Comparison of ENCODE assay signal across 21 mouse cellular contexts in the genomic region with DNA sequence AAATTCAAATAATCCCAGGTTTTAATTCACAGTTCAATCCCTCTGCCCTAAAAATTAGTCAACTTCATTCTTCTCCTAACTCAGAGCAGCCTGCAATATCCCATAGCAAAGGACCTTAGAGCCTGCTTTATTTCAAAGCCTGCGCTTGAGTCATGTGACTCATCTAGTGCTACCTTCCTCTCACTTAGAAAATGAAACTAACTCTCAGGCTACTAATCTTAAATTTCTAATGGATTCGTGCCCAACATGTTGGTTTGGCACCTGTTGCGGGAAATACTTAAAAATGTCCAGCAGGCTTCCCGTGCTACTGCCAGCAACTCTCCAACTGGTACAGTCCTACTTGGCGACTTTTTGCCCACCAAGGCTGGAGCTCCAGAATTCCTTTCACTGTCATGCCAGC.
DNase-seq lines count a peak whose midpoint lies in the region; ATAC-seq and TF ChIP-seq lines count a peak whose summit lies in the region.
"Had no signal": no experiment of that assay in that cellular context is flagged by ENCODE, and none has a peak within 500 bp of the region (broad histone marks: within the 10 kb centered on the region; RNA-seq: fewer than 3 reads in every experiment).

No protein-coding gene starts in this region.

- peak; percentile 73 for ATAC-seq in CD4-positive, CD25-positive, alpha-beta regulatory T cell, adult 4 months
- ATAC-seq: forebrain, embryonic 15.5 days; intestine, embryonic 15.5 days; liver, postnatal 0 days had no signal

- TF ChIP-seq CTCF in spleen, adult 2 months (IDR thresholded peaks at IDR 0.05; ENCODE audit: extremely low read depth, insufficient read depth, insufficient read length, insufficient replicate concordance), result no peak

- H3K36me3 ChIP-seq in spleen, adult 2 months (ENCODE audit: control insufficient read depth, insufficient read depth, low read length), result no peaks in the 10 kb centered on the region
- H3K36me3 ChIP-seq in splenic B cell, adult 2 months (ENCODE audit: control insufficient read depth, insufficient read depth, low read length, poor library complexity, severe bottlenecking), result no peaks in the 10 kb centered on the region
- H3K36me3 ChIP-seq: embryonic facial prominence, embryonic 13.5 days; forebrain, embryonic 15.5 days; intestine, embryonic 15.5 days; midbrain, embryonic 10.5 days; neural tube, embryonic 13.5 days; stomach, embryonic 15.5 days had no signal

- H3K27me3 ChIP-seq in spleen, adult 2 months (ENCODE audit: control insufficient read depth, insufficient read depth, low read length), result no peaks in the 10 kb centered on the region
- no peaks in the 10 kb centered on the region for H3K27me3 ChIP-seq in splenic B cell, adult 2 months (ENCODE audit: control insufficient read depth, insufficient read depth, low read length, poor library complexity, severe bottlenecking)
- H3K27me3 ChIP-seq: embryonic facial prominence, embryonic 13.5 days; forebrain, embryonic 15.5 days; intestine, embryonic 15.5 days; neural tube, embryonic 13.5 days; stomach, embryonic 15.5 days had no signal

- TF ChIP-seq POLR2A in spleen, adult 2 months (IDR thresholded peaks at IDR 0.05; ENCODE audit: low read depth, low read length), result no peak

- H3K4me1 ChIP-seq in spleen, adult 2 months (ENCODE audit: control insufficient read depth, insufficient read depth, insufficient read length), result no peaks in the 10 kb centered on the region
- H3K4me1 ChIP-seq: embryonic facial prominence, embryonic 13.5 days; forebrain, embryonic 15.5 days; intestine, embryonic 15.5 days; midbrain, embryonic 10.5 days; neural tube, embryonic 13.5 days; stomach, embryonic 15.5 days had no signal

- H3K27ac ChIP-seq in spleen, adult 2 months (ENCODE audit: insufficient read depth, low read length), result 0 out of 2 replicates have a peak overlapping the region, but pooled peaks have one; percentile 29
- H3K27ac ChIP-seq: embryonic facial prominence, embryonic 13.5 days; forebrain, embryonic 15.5 days; hindbrain, embryonic 14.5 days; intestine, embryonic 15.5 days; midbrain, embryonic 10.5 days; neural tube, embryonic 13.5 days; stomach, embryonic 15.5 days had no signal

- no peak overlapping the region for H3K4me3 ChIP-seq in spleen, adult 2 months (ENCODE audit: extremely low read depth, insufficient read depth, insufficient read length)
- H3K4me3 ChIP-seq: embryonic facial prominence, embryonic 13.5 days; forebrain, embryonic 15.5 days; intestine, embryonic 15.5 days; midbrain, embryonic 10.5 days; neural tube, embryonic 13.5 days; stomach, embryonic 15.5 days had no signal

- DNase-seq in spleen, adult 2 months (ENCODE audit: low read depth in 1 of 2, low spot score in 2 of 2), result no peak
- no peak for DNase-seq in spleen, postnatal 4 days (ENCODE audit: low spot score in 2 of 2)
- peak; percentile 36 for DNase-seq in fibroblast of lung, adult 2 months (ENCODE audit: low read depth)
- peak; percentile 2 for DNase-seq in splenic B cell, adult 2 months (ENCODE audit: low read depth, low spot score)
- DNase-seq in gastrocnemius, adult 18-20 months (ENCODE audit: low spot score), result no peak
- no peak for DNase-seq in adrenal gland, postnatal 4 days (ENCODE audit: low spot score in 2 of 2)
- no peak for DNase-seq in cerebellum, adult 8-10 months
- DNase-seq: adrenal gland, postnatal 25 days; cerebellum, adult 2 months; kidney, adult 9 months; kidney, postnatal 36 days; liver, postnatal 0 days; thymus, adult 18-20 months had no signal

- WGBS in spleen, adult 2 months, result 84% methylated on average over 5 of the region's 5 CpGs

Comparison
In these comparisons a context has a peak if more than half of its experiments do, and no peak if none do; other contexts are left out.
1. DNase-seq: peak in fibroblast of lung, adult 2 months (single experiment) and splenic B cell, adult 2 months (single experiment); none in spleen, adult 2 months (0 of 2), spleen, postnatal 4 days (0 of 2), gastrocnemius, adult 18-20 months (single experiment), adrenal gland, postnatal 4 days (0 of 2) and cerebellum, adult 8-10 months (single experiment).